Mouse (Mus musculus) forebrain, embryonic 11.5 days (tissue): ENCODE measurements around the gene Esyt2. TPM values are rescaled to one million over a fixed set of nuclear protein-coding genes. Genes with fewer than 3 reads are reported as not detected.

Source experiments
- ATAC-seq: fragments of 200-750 bp; cut with Nextera tagmentation; replicated peaks from 2 replicates; pipeline ENCODE4 v1.8.0; 2017; ENCODE audit warnings: moderate TSS enrichment; ENCODE audit not compliant: low FRiP score
- DNase-seq: peaks from one replicate; pipeline ENCODE4 v3.0.0-alpha.2; 2017; ENCODE audit warnings: low spot score
- H3K27ac ChIP-seq: fragments of 300-500 bp; sonication (generic); 2 replicates; pipeline ENCODE4 v1.5.1; 2014; ENCODE audit warnings: low read depth, low read length
- H3K27me3 ChIP-seq: fragments of 300-500 bp; sonication (generic); 2 replicates; pipeline ENCODE4 v1.6.1; 2014; ENCODE audit warnings: mild to moderate bottlenecking, low read length, mixed read lengths; ENCODE audit not compliant: control insufficient read depth, insufficient read depth
- H3K36me3 ChIP-seq: fragments of 300-500 bp; sonication (generic); 2 replicates; pipeline ENCODE4 v1.6.1; 2014; ENCODE audit warnings: mild to moderate bottlenecking, low read length, moderate library complexity, mixed read lengths; ENCODE audit not compliant: control insufficient read depth, insufficient read depth
- H3K4me1 ChIP-seq: fragments of 300-500 bp; sonication (generic); replicated peaks from 2 replicates; pipeline ENCODE4 v1.6.1; 2014; ENCODE audit warnings: low read length, mixed read lengths; ENCODE audit not compliant: control insufficient read depth, insufficient read depth
- H3K4me2 ChIP-seq: fragments of 300-500 bp; sonication (generic); 2 replicates; pipeline ENCODE4 v1.6.1; 2014; ENCODE audit warnings: low read depth, mild to moderate bottlenecking, low read length, moderate library complexity, mixed read lengths; ENCODE audit not compliant: severe bottlenecking
- H3K4me3 ChIP-seq: fragments of 300-500 bp; sonication (generic); 2 replicates; pipeline ENCODE4 v1.5.1; 2014; ENCODE audit warnings: low read depth, low read length
- H3K9ac ChIP-seq: fragments of 300-500 bp; sonication (generic); 2 replicates; pipeline ENCODE4 v1.6.1; 2014; ENCODE audit warnings: low read length
- H3K9me3 ChIP-seq: fragments of 300-500 bp; sonication (generic); 2 replicates; pipeline ENCODE4 v1.6.1; 2016; ENCODE audit warnings: low read length, mixed read lengths; ENCODE audit not compliant: control insufficient read depth
- WGBS: fragments of 180-500 bp; shearing (Covaris S2); extraction: QIAGEN DNeasy Blood & Tissue Kit; methylation state at CpG from one replicate; pipeline ENCODE4 v1.1.7; 2014; 5-methylcytosine and 5-hydroxymethylcytosine counted together
- polyA plus RNA-seq: library from polyadenylated mRNA; unstranded; fragments of >200 nt; fragmentation: Nextera tagmentation; extraction: Ambion mirVana; gene quantifications from 2 replicates; pipeline ENCODE4 v1.2.1, GENCODE M21; 2014

Esyt2 gene
- polyA plus RNA-seq, result 19.1 and 20.8 TPM in 2 replicates

GRCm38 (mm10) chr12:116280653-116281364, at the start of gene Esyt2:
Esyt2 (plus strand) TSS chr12:116281196.
- WGBS, result under 1% methylated on average over 62 of the region's 68 CpGs
- Histone ChIP-seq H3K4me2 (peak within 1 kb of the TSS; percentile 98), H3K27ac (peak within 1 kb of the TSS; percentile 91), H3K4me1 (peaks cover 2% of the 10 kb centered on the region; the same call in 1 of the 2 replicates), H3K27me3 (no peaks in the 10 kb centered on the region), H3K4me3 (peak within 1 kb of the TSS; percentile 96), H3K9me3 (no peaks in the 10 kb centered on the region), H3K9ac (peak within 1 kb of the TSS; percentile 96), H3K36me3 (no peaks in the 10 kb centered on the region)
- ATAC-seq (peak; percentile 97), DNase-seq (peak; percentile 100)

DNA sequence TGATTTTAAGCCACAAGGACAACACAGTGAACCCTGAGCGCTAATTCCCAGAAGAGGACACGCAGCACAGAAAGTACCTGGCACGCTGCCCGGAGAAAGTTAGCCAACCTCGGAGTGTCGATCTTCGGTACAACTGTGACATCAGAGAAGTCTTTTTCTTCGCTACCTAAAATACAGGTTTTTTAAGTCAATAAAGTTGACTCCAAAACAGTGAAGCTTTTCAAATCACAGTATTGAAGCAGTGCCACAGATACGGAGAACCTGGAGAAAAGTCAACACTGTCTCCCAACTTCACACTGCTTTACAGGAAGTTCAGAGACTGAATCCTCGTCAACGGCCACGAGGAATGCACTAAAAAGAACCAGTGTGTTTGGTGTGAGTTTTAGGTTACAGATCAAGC, 49.4 kb upstream of the Esyt2 start:
- H3K9ac ChIP-seq, result no peak overlapping the region
- H3K36me3 ChIP-seq, result no peaks in the 10 kb centered on the region
- no peak for DNase-seq
- no peak overlapping the region for H3K27ac ChIP-seq
- H3K4me2 ChIP-seq, result no peak overlapping the region
- no peaks in the 10 kb centered on the region for H3K27me3 ChIP-seq
- no peaks in the 10 kb centered on the region for H3K4me1 ChIP-seq
- H3K9me3 ChIP-seq, result no peaks in the 10 kb centered on the region
- ATAC-seq, result no peak
- 88% methylated on average over 12 of the region's 12 CpGs for WGBS
- no peak overlapping the region for H3K4me3 ChIP-seq

DNA sequence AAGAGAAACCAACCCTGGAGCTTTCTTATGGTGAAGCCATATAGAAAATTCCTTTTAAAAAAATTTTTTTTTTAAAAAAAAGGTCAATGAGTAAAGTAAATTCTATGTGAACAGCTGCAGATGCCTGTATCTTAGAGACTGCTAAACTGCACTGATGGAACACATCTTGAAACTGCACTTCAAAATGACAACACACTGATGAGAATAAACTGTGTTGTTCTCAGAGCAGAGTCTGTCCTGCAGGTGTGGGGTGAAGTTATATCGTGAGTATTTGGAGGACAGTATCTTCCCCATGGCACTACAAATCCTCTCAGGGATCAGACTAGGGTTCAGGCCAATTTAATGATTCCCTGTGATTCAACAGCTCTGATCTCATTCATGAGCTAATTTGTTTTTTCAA, 48.9 kb upstream of the Esyt2 start:
- WGBS, result 85% methylated on average over 1 of the region's 1 CpGs

DNA sequence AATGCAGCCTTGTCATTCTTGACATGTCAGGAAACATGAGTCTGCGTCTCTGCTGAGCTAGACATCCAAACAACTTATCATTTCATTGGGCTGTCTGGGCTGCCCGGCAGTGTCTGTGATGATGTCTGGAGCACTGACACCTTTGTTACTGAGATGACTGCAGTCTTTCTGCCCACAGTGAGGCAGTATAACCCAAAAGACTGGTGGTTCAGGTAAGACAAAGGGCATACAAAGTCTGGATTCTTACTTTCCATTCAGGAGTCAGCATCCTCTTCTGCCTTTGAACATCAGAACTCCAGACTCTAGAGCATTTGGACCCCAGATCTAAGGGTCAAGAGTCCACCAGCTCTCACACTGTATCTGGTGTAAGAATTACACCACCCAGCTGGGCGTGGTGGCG, 45.6 kb upstream of the Esyt2 start:
- Histone ChIP-seq H3K9ac (no peak overlapping the region), H3K4me3 (no peak overlapping the region), H3K27me3 (no peaks in the 10 kb centered on the region), H3K36me3 (no peaks in the 10 kb centered on the region), H3K9me3 (no peaks in the 10 kb centered on the region), H3K4me2 (no peak overlapping the region), H3K27ac (no peak overlapping the region), H3K4me1 (no peaks in the 10 kb centered on the region)
- ATAC-seq (no peak), DNase-seq (no peak)
- WGBS, result 84% methylated on average over 4 of the region's 4 CpGs

More for the DNA sequence above, 48.9 kb upstream of the Esyt2 start:
- Histone ChIP-seq H3K27me3 (no peaks in the 10 kb centered on the region), H3K4me2 (no peak overlapping the region), H3K9ac (no peak overlapping the region), H3K36me3 (no peaks in the 10 kb centered on the region), H3K4me3 (no peak overlapping the region), H3K4me1 (no peaks in the 10 kb centered on the region), H3K9me3 (no peaks in the 10 kb centered on the region), H3K27ac (no peak overlapping the region)
- ATAC-seq (no peak), DNase-seq (no peak)

DNA sequence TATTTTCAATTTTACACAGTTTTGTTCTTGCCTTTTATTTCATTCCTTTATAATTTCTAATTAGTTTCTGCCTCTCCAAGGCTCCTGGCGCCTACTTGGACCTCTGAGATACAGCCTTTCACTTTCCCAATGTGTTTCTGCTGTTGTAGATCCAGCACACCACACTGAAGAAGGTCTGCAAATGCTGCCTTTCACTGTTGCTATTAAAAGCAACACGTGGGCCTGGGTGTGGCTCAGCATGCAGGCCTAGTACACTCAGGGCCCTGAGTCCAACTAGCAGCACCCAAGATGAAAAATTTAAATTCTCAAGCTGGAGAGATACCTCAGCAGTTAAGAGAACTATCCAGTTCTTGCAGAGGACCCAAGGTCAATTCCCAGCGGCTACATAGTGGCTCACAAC, 44.3 kb upstream of the Esyt2 start:
- H3K4me2 ChIP-seq, result no peak overlapping the region
- H3K9me3 ChIP-seq, result no peaks in the 10 kb centered on the region
- 88% methylated on average over 3 of the region's 3 CpGs for WGBS
- H3K27ac ChIP-seq, result no peak overlapping the region
- ATAC-seq (no peak), DNase-seq (no peak)
- H3K27me3 ChIP-seq, result no peaks in the 10 kb centered on the region
- no peak overlapping the region for H3K9ac ChIP-seq
- no peaks in the 10 kb centered on the region for H3K4me1 ChIP-seq
- H3K4me3 ChIP-seq, result no peak overlapping the region
- no peaks in the 10 kb centered on the region for H3K36me3 ChIP-seq

GRCm38 (mm10) chr12:116238370-116238769, 42.6 kb upstream of the Esyt2 start:
- Histone ChIP-seq H3K4me1 (no peaks in the 10 kb centered on the region), H3K27me3 (no peaks in the 10 kb centered on the region), H3K4me2 (no peak overlapping the region), H3K36me3 (no peaks in the 10 kb centered on the region), H3K4me3 (no peak overlapping the region), H3K9me3 (no peaks in the 10 kb centered on the region), H3K9ac (no peak overlapping the region), H3K27ac (no peak overlapping the region)
- DNase-seq (no peak), ATAC-seq (no peak)

DNA sequence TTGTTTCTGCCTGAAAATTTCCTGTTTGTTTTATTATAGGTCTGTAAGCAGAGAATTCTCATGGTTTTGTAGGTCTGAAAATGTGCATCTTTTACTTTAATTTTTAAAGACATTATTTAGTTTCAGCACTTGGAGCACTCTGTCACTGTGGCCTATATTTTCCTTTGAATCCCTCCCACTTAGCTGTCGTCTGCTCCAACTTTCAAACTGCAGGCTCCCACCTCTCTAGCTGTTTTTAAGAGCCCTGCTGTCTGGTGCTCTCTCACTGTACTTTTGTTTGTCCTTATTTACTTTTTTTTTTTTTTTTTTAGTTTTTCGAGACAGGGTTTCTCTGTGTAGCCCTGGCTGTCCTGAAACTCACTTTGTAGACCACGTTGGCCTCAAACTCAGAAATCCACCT, 42.2 kb upstream of the Esyt2 start:
- no peak for ATAC-seq
- no peaks in the 10 kb centered on the region for H3K9me3 ChIP-seq

DNA sequence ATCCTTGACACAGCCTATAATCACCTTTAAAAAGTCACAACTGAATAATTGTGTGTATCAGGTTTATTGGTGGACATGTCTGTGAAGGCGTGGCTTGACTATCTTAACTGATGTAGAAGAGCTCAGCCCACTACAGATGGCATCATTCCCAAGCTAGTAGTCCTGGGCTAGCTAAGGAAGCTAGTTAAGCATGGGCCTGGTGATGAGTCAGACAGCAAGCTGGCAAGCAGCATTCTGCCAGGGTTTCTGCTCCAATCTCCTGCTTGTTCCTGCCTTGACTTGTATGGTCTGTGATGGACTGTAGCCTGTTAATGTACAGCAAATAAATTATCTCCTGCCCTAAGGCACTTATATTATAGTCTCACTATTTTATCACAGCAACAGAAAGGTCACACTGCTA, 36.4 kb upstream of the Esyt2 start:
- DNase-seq, result no peak
- Histone ChIP-seq H3K4me2 (no peak overlapping the region), H3K4me3 (no peak overlapping the region), H3K36me3 (no peaks in the 10 kb centered on the region; the same call in 1 of the 2 replicates), H3K9ac (no peak overlapping the region), H3K9me3 (no peaks in the 10 kb centered on the region), H3K27me3 (no peaks in the 10 kb centered on the region), H3K4me1 (no peaks in the 10 kb centered on the region), H3K27ac (no peak overlapping the region)
- 75% methylated on average over 1 of the region's 1 CpGs for WGBS
- ATAC-seq, result no peak

More for the DNA sequence above, 42.2 kb upstream of the Esyt2 start:
- Histone ChIP-seq H3K27ac (no peak overlapping the region), H3K36me3 (no peaks in the 10 kb centered on the region), H3K9ac (no peak overlapping the region), H3K4me3 (no peak overlapping the region), H3K27me3 (no peaks in the 10 kb centered on the region), H3K4me1 (no peaks in the 10 kb centered on the region), H3K4me2 (no peak overlapping the region)
- DNase-seq, result no peak
- WGBS, result 78% methylated on average over 3 of the region's 3 CpGs

GRCm38 (mm10) chr12:116254652-116255051, 26.3 kb upstream of the Esyt2 start:
- no peak overlapping the region for H3K4me2 ChIP-seq
- no peak overlapping the region for H3K4me3 ChIP-seq
- H3K27ac ChIP-seq, result no peak overlapping the region
- WGBS, result 89% methylated on average over 8 of the region's 8 CpGs
- H3K36me3 ChIP-seq, result no peaks in the 10 kb centered on the region; the same call in 1 of the 2 replicates
- no peaks in the 10 kb centered on the region for H3K4me1 ChIP-seq
- H3K27me3 ChIP-seq, result no peaks in the 10 kb centered on the region
- no peak for DNase-seq
- H3K9ac ChIP-seq, result no peak overlapping the region
- H3K9me3 ChIP-seq, result no peaks in the 10 kb centered on the region
- ATAC-seq, result no peak
